Mouse (Mus musculus): Measurements from ENCODE around the gene Psg16. TPM values are rescaled to one million over a fixed set of nuclear protein-coding genes. Genes with fewer than 3 reads are reported as not detected.

Gene Psg16
- total RNA-seq, 1 experiment from 2014 or later, result 0.33 TPM

GRCm38 (mm10) chr7:17101631-17102030 is 27.8 kb downstream of the Psg16 start:
- DNase-seq, result peak; percentile 35

GRCm38 (mm10) chr7:17135307-17135706 is 61.5 kb downstream of the Psg16 start:
- no peak for DNase-seq

- no peak for DNase-seq
These were observed 76.1 kb downstream of the Psg16 start, which contains the start of gene Ceacam3 for GRCm38 (mm10) chr7:17149931-17150330. Gene Ceacam3, plus strand, starts transcription at chr7:17150282.

- peak; percentile 73 for DNase-seq
These were observed 81.8 kb downstream of the Psg16 start for GRCm38 (mm10) chr7:17155634-17156033.

GRCm38 (mm10) chr7:17156885-17157677 is 83.2 kb downstream of the Psg16 start:
- DNase-seq, result no peak

GRCm38 (mm10) chr7:17159011-17159410 is 85.2 kb downstream of the Psg16 start:
- DNase-seq, result peak; percentile 8

GRCm38 (mm10) chr7:17171827-17172226 is 98.0 kb downstream of the Psg16 start:
- no peak for DNase-seq

Other genes starting within 250 kb of the Psg16 start
- gene Prkd2, start 231.1 kb upstream of the Psg16 start, total RNA-seq (2021), result 25.0 and 35.4 TPM in 2 replicates
- gene Dact3, start 198.7 kb upstream of the Psg16 start, total RNA-seq (2021), result 2.6 and 4.1 TPM in 2 replicates
- 0.59 and 0.60 TPM in 2 replicates for gene Gng8, start 182.3 kb upstream of the Psg16 start, total RNA-seq (2021)
- 1.2 and 2.6 TPM in 2 replicates for gene Ptgir, start 167.6 kb upstream of the Psg16 start, total RNA-seq (2021)
- gene Calm3, start 149.9 kb upstream of the Psg16 start, total RNA-seq (2021), result 222 and 231 TPM in 2 replicates
- gene Pnmal2, start 129.4 kb upstream of the Psg16 start, total RNA-seq (2021), result 24.6 and 27.2 TPM in 2 replicates
- 4.6 and 5.6 TPM in 2 replicates for gene Pnmal1, start 114.4 kb upstream of the Psg16 start, total RNA-seq (2021)
- gene Gm42372, start 91.0 kb upstream of the Psg16 start, total RNA-seq (2021), result 1.3 and 1.6 TPM in 2 replicates
- 18.4 and 20.9 TPM in 2 replicates for gene Ccdc8, start 81.3 kb upstream of the Psg16 start, total RNA-seq (2021)
- gene Ppp5c, start 46.1 kb upstream of the Psg16 start, total RNA-seq (2021), result 90.9 and 93.2 TPM in 2 replicates
- 5.3 and 7.8 TPM in 2 replicates for gene Hif3a, start 11.6 kb upstream of the Psg16 start, total RNA-seq (2021)
- not detected in 2 replicates for gene Ceacam3, start 76.2 kb downstream of the Psg16 start, total RNA-seq (2021)
- not detected in 2 replicates for gene Psg29, start 129.4 kb downstream of the Psg16 start, total RNA-seq (2021)

All from adrenal gland, postnatal 14 days (tissue).